Mouse (Mus musculus): ENCODE results near the gene Twist2.

Gene Twist2

DNA sequence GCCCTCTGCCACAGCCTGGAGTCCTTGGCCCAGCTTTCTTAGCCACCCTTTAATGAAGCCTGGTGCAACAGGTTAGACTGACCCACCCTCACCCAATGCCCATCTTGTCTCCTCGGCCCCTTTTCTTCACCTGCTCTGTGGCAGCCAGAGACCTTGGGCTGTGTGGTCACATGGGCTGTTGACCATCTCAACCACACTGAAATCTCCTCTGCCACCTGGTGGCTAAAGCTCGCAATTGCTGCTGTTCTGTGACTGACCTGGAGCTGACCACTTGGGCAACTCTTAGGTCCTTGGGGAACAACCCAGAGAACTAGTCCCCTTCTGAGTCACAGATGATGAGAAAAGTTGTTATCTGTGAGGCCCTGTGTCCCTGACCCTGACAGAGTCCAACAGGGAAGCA is 73.4 kb downstream of the Twist2 start:
- peak; percentile 57 for DNase-seq (ENCODE audit: low read depth)

DNA sequence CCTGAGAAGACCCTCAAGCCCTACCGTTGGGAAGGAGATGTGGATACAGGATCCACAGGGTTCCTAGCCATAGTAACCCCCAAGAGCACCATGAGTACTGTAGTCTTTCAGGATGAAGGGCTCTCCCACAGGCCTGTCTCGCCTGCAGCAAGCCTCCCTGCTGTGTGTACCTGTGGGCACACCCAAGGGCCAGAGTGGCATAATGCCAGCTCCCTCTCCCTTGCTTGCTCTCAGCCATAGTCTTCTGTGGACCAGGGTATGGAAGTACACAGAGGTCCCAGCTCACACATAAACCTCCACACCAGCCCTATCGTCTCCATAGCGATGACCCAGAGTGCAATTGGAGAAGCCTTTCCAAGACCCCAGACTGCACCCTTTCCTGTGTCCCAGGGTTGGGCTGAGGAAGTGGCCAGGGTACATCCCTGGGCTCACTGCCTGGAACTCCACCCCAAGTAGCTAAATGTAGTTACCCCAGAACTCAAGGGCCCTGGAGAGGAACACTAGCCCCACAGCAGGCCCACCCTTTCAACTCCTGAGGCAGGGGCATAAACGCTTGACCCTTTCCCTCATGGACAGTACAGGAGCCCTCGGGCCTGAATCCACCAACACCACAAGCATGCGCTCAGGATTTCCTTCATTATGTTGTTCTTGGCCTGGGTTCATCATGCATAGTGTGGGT is 73.9 kb downstream of the Twist2 start:
- DNase-seq (ENCODE audit: low read depth) = no peak

- DNase-seq (ENCODE audit: low read depth) = no peak
Measured at GRCm38 (mm10) chr1:91878696-91879095, 77.4 kb downstream of the Twist2 start.

- no peak for DNase-seq (ENCODE audit: low read depth)
Measured at GRCm38 (mm10) chr1:91880156-91880555, 78.9 kb downstream of the Twist2 start.

DNA sequence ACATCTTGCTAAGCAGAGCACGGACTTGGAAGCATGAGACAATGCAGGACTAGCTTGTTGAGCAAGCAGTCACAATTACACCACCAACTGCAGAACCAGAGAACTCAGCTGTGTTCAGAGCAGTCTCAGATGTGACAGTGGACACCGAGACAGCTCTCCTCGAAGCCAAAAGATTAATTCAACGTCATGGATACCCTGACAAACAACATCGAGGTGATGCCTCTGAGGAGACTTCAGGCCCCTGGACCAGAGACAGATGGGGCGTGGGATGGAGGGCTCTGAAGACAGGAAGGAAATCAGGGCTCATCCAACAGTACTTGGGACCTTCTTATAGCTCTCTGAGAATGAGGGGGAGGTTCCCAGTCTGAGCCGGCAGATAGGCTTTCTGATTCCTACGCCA is 79.6 kb downstream of the Twist2 start:
- no peak for DNase-seq (ENCODE audit: low read depth)

DNA sequence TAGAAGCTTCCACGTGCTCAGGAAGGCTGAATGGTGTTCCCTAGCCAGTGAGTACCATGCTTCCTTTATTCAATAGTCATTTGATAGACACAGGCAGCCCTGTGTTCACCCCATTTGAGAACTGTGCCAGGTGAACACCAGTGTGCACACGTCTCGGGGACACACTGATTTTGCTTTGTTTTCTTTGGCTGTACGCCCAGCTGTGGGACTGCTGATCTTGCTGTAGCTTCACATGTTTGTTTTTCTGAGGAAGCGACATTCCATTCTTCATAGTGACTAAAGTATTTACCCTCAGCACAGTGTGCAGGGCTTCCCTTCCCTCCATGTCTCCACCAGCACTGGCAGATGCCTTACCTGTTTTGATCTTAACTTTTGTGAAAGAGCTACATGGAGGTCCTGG is 81.9 kb downstream of the Twist2 start:
- DNase-seq (ENCODE audit: low read depth) = no peak

DNA sequence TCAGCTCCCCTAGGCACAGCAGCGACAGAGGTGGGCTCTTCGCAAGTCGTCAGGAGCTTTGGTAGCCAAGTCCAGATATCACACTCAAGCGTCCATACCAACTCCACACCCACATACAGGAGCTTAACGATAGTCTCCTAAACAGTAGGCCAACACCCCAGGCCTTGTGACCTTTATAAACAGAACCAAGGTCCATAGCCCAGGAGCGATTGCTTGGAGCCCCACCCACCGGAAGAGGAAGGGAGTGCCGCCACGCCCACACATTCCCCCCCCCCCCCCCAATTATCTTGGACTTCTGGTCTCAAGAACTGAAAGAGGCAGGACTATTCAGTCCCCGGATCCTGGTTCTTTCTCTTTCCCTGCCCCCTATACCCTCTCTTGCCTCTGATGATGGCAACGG is 92.3 kb downstream of the Twist2 start:
- no peak for DNase-seq (ENCODE audit: low read depth)

DNA sequence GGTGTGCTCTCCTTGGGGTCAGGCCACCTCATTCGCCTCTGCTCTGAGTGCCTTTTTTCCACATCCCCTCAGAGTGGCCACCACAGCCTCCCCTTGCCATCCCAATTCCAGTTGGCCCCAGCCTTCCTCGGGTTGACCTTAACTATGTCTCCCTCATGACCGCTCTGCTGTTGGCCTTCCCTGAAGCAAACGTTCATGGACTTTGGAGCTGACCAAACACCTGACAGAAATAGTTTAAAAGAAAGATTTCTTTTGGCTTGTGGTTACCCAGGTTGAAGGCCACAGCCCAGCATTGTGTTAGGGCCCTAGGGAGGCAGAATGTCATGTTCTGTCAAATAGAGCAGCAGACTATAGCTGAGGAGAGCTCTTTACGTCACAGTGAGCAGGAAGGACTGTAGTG is 93.0 kb downstream of the Twist2 start:
- DNase-seq (ENCODE audit: low read depth) = no peak

DNA sequence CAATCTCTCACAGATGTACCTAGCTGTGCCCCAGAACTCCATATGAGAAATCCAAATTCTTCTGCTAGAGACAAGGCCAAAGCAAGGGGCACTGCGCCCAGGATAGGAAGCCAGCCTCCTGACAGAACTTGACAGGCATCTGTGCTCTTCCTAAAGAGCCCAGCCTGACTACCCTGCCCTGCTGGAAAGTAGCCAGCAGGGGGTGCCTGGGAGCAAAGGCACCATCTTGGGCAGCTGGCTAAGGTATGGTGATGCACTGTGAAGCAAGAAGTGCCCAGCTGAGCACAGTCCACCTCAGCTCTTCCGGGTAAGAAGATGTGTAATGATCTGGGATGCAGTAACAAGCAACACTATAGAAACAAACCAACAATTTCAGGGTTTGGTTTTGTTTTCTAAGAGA is 95.8 kb downstream of the Twist2 start:
- peak; percentile 21 for DNase-seq (ENCODE audit: low read depth)

All from 416B (cell line).